Mouse (Mus musculus) naive thymus-derived CD4-positive, alpha-beta T cell, adult 2 months (primary cell): ENCODE measurements around the gene Dazl.

Source experiments
- DNase-seq: peaks from one replicate; pipeline ENCODE4 v3.0.0-alpha.2; 2011; ENCODE audit warnings: low read depth

The Dazl gene

DNA sequence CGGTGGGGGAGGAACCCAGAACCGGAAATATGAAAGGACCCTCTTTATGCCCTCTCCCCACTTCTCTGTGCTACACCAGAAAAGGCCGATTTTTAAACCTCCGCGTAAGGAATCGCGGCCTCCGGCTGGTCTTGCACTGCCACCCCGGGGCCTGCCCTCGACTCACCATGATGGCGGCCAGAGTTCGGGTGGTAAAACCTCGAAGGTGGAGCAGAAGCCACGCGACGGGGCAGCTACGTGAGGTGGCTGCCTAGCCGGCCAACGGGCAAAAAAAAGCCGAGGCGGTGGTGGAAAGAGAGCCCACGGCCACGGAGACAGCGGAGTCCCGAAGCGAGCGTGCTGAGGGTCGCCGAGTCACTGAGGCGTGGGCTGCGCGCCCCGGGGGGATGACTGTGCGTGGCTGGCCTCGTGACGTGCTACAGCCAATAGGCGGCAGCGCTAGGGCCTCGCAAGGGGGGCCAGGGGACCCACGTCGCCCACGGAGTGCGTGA lies at the start of gene Dazl:
Gene Dazl (minus strand): TSS at position 396 of the 491 bp plus-strand sequence.
- no peak for DNase-seq

DNA sequence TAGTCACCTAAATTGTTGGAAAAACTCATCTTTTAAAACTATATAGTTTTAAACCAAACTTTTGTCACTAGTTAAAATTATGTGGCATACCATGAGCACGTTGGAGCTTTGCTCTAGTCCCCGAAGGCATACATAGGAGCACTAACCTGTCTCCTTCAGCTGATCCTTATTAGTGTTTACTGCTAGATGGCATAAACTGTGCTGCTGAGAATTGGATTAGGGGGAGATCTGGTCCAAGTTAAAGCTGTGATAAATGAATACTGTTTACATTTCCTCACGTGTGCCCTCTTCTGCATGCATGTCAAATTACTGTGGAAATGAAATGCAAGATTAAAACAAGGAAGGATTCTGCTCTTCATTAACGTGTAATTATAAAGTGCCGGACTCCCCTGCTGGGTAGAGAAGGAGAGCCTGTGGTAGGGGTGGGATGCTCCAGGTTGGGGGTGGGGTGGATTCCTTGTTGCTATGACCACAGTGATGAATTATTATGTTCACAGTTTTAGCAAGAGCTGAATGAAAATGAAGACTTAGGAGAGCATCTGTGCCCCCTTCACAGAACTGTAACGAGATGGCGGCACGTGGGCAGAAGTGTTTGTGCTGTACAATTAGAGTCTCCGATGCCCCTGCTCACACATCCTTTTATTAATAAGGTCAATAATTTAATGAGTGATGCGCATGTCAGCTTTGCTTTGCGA lies 48.6 kb upstream of the Dazl start:
- DNase-seq, result no peak

DNA sequence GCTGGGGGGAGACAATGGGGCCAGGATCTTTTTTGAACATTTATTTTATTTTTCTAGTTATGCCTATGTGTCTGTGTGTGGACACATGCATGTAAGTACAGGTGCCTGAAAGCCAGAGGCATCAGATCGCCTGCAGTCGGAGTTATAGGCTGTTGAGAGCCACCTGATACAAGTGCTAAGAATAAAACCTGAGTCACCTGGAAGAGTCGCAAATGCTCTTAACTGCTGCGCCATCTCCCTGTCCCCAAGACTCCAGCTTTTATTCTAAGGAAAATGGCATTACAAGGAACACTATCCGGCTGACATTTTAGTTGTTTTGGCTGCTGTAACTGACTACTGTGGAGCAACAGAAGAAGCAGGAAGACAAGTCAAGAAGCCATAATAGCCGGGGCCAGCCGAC lies 45.5 kb upstream of the Dazl start:
- no peak for DNase-seq

DNA sequence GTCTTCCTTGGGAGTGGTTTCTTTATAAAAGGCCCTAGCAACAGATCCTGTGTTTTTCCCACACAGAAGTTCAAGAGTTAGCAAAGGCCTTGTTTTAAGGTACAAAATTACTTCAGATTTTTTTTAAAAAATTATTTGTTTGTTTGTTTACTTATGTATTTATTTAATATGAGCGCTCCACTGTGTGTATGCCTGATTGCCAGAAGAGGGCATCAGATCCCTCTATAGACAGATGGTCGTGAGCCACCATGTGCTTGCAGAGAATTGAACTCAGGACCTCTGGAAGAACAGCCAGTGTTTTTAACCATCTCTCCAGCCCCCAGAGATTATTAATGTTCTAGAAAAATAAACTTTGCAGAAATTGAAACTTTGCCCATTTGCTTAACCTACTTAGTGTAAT lies 42.3 kb upstream of the Dazl start:
- no peak for DNase-seq

DNA sequence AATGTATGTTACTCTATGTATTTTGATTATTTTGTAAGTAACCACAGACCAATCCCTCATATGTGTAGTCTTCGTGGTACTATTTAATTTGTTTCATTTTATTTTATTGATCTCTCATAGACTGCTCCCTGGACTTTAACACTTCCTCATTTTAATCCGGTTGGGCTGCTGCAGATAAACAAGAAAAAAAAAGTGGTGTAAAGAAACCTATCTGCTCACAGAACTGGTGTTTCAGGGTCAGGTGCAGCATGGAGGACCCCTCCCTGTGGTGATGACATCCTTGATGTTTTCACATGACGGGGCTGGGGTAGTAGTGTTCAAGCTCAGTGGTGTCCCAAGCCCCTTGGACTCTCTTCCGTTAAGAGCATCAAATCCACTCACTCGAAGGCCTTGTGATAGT lies 41.3 kb upstream of the Dazl start:
- DNase-seq, result no peak

DNA sequence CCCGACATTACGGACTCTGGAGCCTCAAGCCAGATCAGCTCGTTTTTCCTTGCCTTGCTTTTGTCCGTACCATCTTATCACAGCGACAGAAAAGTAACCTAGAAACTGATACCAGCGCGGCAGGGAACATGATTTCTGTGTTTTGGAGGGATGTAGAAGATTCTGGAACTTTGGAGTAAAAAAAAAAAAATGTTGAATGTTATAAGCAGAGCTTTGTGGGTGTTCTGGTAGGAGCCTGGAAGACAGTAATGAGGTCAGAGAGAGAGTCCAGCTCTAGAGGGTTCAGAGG lies 38.5 kb upstream of the Dazl start:
- no peak for DNase-seq

DNA sequence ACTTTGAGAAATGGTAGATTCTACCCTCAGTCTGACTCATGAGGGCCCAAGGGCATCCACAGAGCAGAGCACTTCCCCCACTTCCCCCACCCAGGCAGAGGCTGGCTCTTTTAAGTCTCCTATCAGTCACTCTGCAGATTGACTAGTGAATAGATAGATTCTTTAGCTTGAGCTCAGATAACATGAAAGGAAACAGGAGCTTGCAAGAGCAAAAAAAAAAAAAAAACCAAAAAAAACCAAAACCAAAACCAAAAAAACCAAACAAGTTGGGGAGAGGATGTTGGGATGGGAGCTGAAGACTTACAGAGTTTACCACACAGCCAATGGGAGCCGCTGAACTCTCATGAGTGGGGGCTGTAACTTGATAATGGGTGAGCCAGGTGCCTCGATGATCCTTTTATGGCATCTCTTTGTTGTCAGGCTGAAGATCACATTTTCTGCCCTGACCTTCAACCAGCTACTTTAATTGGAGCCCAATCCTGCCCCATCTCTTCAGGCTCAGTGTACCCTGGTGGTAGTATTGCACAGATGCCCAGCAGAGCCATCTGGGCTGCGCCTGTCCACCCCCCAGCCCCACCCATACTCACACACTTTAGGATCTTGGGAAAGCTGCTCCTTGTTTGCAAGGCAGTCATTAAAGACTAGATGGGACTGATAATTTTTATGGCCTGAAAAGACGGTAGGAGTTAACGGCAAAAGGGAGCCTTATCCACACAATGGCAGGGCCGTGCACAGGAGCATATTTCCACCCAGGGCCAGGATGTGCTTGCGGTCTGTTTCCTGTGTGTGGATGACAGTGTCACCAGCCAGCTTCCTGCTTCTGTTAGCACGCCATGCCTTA lies 38.0 kb upstream of the Dazl start:
- DNase-seq, result peak; percentile 77

DNA sequence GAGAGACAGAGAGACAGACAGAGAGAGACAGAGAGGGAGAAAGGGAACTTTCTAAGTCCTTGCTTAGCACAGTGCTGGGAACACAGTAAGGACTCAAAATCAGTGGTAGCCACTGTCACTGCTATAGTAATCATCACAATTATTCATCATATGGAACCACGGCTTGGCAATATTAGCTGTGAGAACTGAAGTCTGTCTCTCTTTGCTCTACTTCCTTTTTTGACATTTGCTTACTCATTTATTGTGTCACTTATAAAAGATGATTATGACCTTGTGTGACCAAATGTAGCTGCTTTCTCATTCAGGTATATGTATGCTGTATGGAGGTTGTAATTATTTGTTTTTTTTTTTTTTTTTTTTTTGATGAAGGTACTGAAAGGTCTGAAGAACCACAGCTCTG lies 36.8 kb upstream of the Dazl start:
- no peak for DNase-seq

DNA sequence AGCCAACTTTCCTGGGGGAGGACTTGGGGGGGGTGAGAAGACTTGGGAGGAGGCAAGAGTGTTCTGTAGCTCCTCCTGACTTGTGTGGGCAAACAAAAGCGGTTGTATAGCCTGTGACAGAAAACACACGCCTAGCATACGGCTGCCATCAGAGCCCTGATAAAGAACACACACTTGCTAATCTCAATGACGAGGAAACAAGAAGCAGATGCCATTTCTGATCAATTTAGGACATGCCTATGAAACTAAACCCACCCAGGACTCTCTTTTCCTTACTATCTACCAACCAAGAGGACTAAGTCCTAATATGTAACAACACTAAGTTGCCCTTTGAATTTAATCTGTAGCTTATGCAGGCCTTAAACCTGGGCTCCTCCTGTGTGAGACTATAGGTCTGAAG lies 31.2 kb upstream of the Dazl start:
- DNase-seq, result no peak

DNA sequence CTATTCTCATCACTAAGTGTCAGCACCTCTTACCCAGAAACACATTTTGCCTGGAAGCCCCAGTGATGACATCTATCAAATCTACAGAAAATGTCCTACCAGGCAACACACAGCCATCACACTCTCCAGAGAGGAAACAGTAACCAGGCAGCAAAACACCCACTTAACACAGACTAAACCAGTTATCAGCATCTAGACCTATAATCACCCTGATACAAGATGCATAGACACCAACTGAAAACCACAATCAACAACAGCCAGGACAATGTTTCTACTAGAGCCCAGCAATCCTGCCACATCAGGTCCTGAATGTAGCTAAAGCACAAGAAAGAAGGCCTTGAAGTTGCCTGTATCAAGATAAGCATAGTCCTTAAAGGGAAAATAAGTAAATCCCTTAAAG lies 25.4 kb upstream of the Dazl start:
- no peak for DNase-seq

DNA sequence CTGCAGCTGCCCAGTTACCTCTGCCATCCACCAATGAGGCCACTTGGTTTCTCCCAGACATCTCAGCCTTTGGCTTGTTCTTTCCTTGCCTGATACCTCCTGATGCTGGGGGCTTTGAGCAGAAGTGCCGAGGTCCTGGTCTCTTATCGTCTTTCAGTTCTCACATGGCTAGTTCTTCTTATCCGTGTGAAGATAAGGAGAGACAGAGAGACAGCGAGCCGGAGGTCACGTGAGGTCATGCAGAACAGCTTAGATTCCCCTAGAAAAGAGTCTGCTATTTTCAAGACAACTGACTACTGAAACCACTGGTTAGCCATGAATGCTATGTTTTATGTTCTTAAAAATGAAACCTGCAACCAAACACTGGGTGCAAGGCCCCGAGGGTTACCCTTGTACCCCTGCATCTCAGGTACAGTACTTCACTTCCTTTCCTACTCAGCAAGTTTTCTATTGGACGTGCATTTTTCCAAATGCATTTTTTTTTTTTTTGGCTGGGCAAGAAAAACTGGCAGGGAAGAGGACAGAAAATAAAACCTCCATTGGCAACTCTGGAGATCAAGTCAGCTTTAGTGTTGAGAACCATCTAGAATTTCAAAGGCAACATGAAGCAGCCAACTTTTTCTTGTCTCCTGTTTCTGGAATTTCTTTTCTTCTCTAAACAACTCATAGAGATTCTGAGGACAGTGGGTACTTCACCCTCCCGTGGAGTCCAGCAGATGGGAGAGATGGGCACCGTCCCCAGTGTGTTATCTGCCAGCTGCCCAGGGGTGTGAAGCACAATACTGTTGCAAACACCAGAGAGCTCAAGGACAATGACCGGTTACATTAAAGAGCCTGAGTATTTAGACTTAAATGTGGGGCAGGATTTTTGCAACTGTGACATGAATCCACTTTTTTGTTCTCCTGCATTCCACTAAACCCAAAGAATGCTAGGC lies 23.0 kb upstream of the Dazl start:
- no peak for DNase-seq

DNA sequence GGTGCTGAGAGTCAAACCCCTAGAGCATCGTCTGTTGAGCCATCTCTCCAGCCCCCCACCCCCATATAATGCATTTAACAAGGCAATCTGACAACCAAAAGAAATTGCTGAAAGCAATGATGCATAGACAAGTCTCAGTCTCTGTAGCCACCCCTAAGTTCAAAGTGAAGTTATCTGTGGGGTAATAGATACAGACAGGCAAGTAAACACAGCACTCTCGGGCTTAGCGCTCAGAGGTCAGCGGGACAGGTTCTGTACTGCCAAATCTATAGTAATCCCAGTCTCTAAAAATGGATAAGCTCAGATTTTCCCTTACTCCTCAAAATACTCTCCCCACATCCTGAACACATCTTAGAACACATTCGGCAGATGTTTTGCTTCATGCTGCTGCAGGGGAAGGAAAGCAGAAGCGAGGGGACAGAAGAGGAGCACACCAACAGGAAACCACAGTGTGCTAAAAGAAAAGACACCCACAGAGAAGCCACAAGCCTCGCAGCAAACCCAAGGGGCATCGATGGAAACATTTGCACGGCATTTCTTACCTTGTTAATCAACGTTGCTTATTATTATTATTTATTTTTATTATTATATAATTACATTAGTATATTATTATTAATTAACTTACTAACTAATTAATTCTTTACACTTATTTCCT lies 16.8 kb upstream of the Dazl start:
- DNase-seq, result peak; percentile 34

DNA sequence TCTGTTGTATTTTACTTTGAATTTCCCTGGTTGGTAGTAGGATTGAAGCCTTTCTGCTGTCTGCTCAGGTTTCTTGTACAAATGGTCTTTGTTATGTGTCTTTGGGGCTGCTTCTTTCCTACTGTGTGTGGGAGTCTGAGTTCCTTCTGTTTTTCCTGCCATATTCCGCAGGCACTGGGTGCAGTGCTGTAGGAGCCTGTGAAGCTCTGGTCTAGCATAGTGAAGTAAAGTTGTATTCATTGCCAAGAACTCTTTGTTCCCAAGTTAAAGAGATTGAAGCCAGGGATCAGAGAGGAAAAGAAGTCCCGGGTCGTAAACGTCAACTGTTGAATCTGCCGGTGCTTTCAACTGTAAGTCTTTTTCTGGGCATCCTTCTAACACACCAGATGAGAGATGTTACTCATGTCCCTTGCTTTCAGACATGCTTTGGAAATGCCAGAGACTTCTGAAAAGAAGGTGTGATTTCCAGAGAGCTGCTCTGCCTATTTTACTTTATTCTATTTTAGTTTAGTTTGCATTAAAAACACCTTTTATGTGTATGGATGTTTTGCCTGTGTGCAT lies 16.2 kb upstream of the Dazl start:
- DNase-seq, result no peak

DNA sequence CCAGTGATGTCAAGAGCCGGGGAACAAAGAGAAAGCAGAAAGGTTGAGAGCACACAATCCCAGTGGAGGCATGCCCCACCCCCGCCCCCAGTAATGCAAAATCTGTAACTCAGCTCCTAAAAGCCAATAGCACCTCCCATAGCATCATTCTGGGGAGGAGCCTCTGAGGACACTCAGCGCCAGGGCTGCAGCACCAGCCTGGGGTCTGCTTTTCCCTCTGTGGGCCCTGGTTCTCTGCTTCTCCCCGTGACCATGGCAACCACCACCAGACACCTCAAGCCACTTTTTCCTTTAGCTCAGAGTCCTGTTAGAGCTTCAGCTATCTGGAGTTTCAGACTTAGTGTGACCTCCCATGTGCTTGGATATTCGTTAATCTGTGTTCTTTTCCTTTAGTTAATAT lies 15.4 kb upstream of the Dazl start:
- no peak for DNase-seq

DNA sequence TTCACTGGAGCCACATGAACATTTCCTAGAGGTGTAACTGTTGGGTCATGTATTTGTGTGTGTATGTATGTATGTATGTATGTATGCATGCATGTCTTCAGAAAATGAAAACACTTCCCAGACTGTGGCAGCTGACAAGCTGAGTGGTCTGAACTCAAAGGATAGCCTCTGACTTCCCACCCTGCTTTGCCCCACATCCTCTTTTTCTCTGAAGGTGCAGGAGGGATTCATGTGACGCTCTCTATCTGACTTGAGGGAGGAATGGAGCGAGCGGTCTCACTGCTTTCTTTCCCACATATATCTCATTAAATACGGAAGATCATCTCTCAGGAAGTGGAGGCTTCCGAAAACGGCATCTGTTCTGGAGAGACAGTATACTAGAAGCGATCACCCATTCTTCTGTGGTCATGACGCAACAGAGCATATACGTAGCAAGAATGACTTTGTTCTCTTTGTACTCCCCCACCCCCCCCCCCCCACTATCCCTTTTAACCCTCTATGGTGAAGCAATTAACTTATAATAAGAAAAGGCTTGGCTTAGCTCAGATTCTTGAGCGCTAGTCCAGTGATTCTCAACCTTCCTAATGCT lies 14.7 kb upstream of the Dazl start:
- no peak for DNase-seq

DNA sequence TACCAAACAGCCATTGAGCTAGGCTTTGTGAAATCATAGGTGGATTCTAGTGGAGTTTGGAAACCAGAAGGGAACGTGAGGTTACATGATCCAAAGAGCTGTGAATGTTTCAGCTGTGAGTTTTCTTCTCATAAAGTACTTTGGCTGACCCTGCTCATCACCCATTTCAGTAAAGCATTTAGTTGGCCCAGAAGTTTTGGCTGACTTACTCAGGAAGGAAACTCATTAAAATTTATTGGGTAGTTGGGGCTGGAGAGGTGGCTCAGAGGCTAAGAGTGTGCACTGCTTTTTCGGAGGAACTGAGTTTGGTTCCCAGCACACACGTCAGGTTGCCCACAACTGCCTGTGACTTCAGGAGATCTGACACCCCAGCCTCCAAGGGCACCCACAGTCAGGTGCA lies 9.4 kb upstream of the Dazl start:
- DNase-seq, result no peak

DNA sequence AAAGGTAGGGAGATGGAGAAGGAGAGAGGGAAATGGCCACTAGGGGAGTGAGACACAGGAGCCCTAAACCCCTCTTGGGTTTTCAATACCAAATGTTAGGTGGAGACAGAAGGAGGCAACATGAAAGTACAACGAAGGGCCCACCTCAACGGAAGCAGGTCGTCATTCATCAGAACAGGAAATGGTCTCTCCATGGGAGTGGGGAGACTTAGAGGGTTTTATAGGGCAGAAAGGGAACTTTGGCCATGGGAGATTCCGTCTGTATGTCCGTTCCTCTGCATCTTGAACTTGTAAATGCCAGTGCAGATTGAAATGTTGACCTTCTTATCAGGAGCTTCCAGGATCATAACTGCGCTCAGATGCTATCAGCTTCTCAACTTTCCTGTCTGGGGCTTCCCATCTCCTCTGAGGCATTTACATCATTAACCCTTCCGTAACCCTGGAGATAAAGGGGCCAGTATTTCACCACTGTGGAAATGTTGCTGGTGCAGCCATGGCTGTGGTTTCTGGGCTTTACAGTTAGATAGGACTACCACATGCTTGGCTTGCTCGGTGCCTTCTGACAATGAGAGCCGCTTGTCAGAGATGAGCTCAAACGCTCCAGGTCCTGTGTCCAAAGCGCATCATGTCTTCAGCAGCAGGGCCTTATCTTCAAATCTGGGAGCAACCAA lies 6.9 kb upstream of the Dazl start:
- no peak for DNase-seq

DNA sequence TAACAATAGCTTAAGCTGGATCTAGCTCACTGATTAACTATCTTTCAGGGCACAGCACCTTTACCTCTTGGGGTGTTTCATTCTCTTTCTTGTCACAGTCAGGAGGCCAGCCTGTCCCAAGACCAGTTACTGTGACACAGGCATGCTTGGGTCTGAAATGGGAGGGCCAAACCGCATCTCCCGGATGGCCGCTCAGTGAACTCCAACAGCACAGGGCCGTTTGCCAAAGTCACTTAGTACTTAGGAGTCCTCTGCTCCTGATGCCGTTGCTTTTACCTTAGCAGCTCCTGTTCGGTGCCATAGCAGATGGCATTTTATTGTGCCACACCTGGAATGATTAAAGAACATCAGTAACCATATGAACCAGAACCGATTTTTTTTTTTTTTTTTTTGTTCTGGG lies 5.4 kb upstream of the Dazl start:
- no peak for DNase-seq

DNA sequence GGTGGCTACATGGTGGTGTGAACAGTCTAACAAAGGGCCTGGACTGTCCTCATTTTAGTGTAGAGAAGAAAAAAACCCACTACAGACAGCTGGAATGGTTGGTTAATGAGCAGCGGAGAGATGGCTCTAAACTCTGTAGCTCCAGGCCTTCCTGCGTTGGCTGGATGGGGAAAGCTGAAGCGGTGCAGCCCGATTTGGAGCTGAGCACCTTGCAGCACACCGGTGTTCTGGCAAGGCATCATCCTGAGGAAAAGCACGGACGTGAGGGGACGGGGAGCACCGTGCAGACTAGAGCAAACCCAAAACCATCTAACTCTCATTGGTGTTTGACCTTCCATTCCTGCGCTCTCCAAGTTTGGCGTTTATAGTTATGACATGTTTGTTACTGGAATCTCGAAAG lies 1.3 kb upstream of the Dazl start:
- DNase-seq, result no peak

DNA sequence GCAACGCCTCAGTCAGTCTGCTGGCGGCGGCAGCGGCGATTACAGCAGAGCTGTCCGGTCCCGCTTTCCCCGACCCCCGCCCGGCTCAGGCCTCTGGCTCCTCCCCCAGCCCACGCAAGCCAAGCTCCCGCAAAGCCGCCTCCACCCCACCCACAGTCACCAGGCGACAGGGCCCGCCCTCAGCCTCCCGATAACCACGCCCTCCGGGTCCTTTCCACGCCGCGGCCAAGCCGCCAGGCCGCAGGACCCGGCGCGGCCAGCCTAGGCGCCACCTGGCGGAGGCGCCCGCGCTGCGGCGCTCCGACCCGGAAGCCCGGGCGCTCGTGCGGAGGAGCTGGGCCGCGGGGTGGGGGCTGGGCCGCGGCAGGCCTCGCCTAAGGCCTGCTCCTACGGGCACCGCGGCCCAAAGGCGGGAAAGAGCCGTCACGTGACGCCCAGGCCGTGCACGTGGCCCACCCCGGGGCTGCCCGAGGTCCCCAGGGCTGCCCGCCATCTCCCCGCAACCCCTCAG lies 720 bp downstream of the Dazl start:
- peak; percentile 89 for DNase-seq
